Mouse (Mus musculus) bone marrow, adult 2 months (tissue): Measurements from ENCODE around the gene Hnrnpf. TPM values are rescaled to one million over a fixed set of nuclear protein-coding genes. Genes with fewer than 3 reads are reported as not detected.

Experiments used
- H3K27ac ChIP-seq: fragments of 200-500 bp; 2 replicates; pipeline ENCODE4 v1.5.1; 2012; ENCODE audit warnings: low read depth, mild to moderate bottlenecking, control low read depth, inconsistent platforms, low read length; ENCODE audit not compliant: control insufficient read depth, poor library complexity, insufficient read depth
- H3K4me1 ChIP-seq: fragments of 200-500 bp; 2 replicates; pipeline ENCODE4 v1.6.1; 2011; ENCODE audit warnings: low read length; ENCODE audit not compliant: control insufficient read depth, insufficient read depth
- H3K4me3 ChIP-seq: fragments of 200-500 bp; replicated peaks from 2 replicates; pipeline ENCODE3; 2011; ENCODE audit warnings: mild to moderate bottlenecking, low read depth, low read length, control low read depth; ENCODE audit not compliant: control insufficient read depth
- CTCF ChIP-seq: fragments of 200-500 bp; IDR thresholded peaks from 2 replicates; pipeline ENCODE4 v1.5.1; 2011; ENCODE audit warnings: low read length, control low read depth; ENCODE audit not compliant: control insufficient read depth, insufficient read depth
- POLR2A ChIP-seq: fragments of 200-500 bp; IDR thresholded peaks from 2 replicates; pipeline ENCODE4 v1.6.1; 2011; ENCODE audit warnings: low read depth, mild to moderate bottlenecking, control low read depth, low read length, borderline replicate concordance; ENCODE audit not compliant: control insufficient read depth
- WGBS: fragments of 180-500 bp; shearing (Covaris S2); methylation state at CpG from one replicate; pipeline ENCODE4 v1.1.7; 2018; 5-methylcytosine and 5-hydroxymethylcytosine counted together
- polyA plus RNA-seq: library from polyadenylated mRNA; stranded (reverse); fragments of >200 nt; gene quantifications from 2 replicates; pipeline ENCODE4 v1.2.4, GENCODE M21; 2011; ENCODE audit warnings: low replicate concordance; ENCODE audit not compliant: missing spikeins, insufficient read depth, insufficient read length

Gene Hnrnpf
- polyA plus RNA-seq, 1 experiment, result 242 TPM

- Histone ChIP-seq H3K27ac (peak overlapping the region; percentile 99), H3K4me3 (peak overlapping the region; percentile 90), H3K4me1 (peaks cover 1% of the 10 kb centered on the region; the same call in 1 of the 2 replicates)
- TF ChIP-seq POLR2A (peak; percentile 1; the same call in 1 of the 2 replicates), CTCF (no peak)
- WGBS, result under 1% methylated on average over 68 of the region's 77 CpGs
Measured at GRCm38 (mm10) chr6:117907301-117907978, 7.3 kb downstream of the Hnrnpf start.

GRCm38 (mm10) chr6:117907979-117908355, 7.8 kb downstream of the Hnrnpf start:
- peak overlapping the region; percentile 99 for H3K27ac ChIP-seq
- TF ChIP-seq POLR2A, result no peak
- TF ChIP-seq CTCF, result no peak
- peak overlapping the region; percentile 90 for H3K4me3 ChIP-seq
- under 1% methylated on average over 26 of the region's 26 CpGs for WGBS
- H3K4me1 ChIP-seq, result peaks cover 1% of the 10 kb centered on the region; the same call in 1 of the 2 replicates

GRCm38 (mm10) chr6:117908424-117908900, 8.3 kb downstream of the Hnrnpf start:
- H3K4me1 ChIP-seq, result peaks cover 1% of the 10 kb centered on the region; the same call in 1 of the 2 replicates
- H3K4me3 ChIP-seq, result peak overlapping the region; percentile 90
- TF ChIP-seq POLR2A (no peak), CTCF (no peak)
- no peak overlapping the region for H3K27ac ChIP-seq
- under 1% methylated on average over 14 of the region's 14 CpGs for WGBS

DNA sequence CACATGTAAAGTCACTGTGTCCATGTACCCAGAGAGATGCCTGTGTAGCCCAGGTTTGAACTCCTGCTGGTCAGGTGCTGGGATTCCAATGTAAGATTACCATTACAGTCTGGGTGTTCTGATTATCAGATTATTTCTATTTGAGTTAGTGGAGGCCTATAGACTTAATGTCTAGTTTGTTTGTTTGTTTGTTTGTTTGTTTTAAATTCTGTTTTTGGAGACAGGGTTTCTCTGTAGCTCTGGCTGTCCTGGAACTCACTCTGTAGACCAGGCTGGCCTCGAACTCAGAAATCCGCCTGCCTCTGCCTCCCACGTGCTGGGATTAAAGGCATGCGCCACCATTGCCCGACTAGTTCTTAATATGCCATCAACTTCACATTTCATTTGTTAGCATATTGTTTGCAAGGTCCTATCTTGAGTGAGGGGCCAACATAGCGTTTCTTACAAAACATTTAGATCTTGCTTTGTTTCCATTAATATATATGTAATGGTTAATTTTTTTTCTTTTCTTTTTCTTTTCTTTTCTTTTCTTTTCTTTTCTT, 10.1 kb downstream of the Hnrnpf start:
- TF ChIP-seq CTCF (no peak), POLR2A (no peak)
- Histone ChIP-seq H3K27ac (no peak overlapping the region), H3K4me1 (peaks cover 1% of the 10 kb centered on the region; the same call in 1 of the 2 replicates), H3K4me3 (no peak overlapping the region)
- 51% methylated on average over 6 of the region's 6 CpGs for WGBS

DNA sequence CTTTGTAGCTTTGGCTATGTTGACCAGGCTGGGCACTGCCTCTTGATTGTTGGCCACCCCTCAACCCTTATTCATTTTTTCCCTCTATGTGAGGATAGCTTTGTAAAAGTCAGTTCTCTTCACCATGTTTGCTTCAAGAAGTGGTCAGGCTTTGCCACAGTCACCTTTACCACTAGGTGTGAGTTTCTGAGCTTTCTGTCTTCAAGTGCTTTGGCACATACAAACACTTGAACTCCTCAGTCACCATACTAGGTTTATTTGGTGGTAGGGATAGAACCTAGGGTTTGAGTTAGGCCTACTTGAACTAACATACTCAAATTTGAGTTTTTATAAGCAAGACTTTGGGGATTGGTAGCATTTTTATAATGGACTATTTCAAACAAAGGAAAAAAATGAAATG, 14.4 kb downstream of the Hnrnpf start:
- H3K4me1 ChIP-seq, result peaks cover 1% of the 10 kb centered on the region; the same call in 1 of the 2 replicates
- no peak overlapping the region for H3K4me3 ChIP-seq
- no peak for TF ChIP-seq CTCF
- no peak for TF ChIP-seq POLR2A
- H3K27ac ChIP-seq, result no peak overlapping the region

GRCm38 (mm10) chr6:117916205-117916736, 16.1 kb downstream of the Hnrnpf start:
- no peak for TF ChIP-seq POLR2A
- TF ChIP-seq CTCF, result no peak

GRCm38 (mm10) chr6:117916737-117917426, 16.8 kb downstream of the Hnrnpf start:
- WGBS, result under 1% methylated on average over 62 of the region's 62 CpGs
- Histone ChIP-seq H3K27ac (peak overlapping the region; percentile 98), H3K4me1 (no peaks in the 10 kb centered on the region; the same call in 1 of the 2 replicates), H3K4me3 (peak overlapping the region; percentile 88)
- TF ChIP-seq CTCF, result no peak
- TF ChIP-seq POLR2A, result peak; percentile 67; the same call in 1 of the 2 replicates

More at GRCm38 (mm10) chr6:117916205-117916736, 16.1 kb downstream of the Hnrnpf start:
- H3K27ac ChIP-seq, result peak overlapping the region; percentile 98
- peak overlapping the region; percentile 88 for H3K4me3 ChIP-seq
- H3K4me1 ChIP-seq, result no peaks in the 10 kb centered on the region; the same call in 1 of the 2 replicates
- 1% methylated on average over 12 of the region's 12 CpGs for WGBS

DNA sequence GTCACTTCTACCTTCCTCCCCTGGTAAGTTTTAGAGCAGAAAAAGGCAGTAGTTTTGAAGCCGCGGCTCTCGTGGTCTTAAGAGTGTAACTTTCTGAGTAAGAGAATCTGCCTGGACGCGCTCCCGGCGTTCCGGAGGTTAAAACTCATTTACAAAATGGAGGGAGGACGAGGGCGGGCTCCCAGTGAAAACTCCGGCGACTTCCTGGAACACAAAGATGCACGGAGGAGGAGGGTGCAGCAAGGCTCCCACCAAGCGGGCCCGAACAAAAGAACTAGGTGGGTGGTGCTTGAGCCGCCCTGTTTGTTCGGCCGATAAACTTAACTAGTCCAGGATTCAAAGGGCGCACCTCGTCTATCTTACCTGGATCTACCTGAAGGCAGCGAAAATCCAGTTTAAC, 17.5 kb downstream of the Hnrnpf start:
- Histone ChIP-seq H3K4me1 (no peaks in the 10 kb centered on the region; the same call in 1 of the 2 replicates), H3K27ac (peak overlapping the region; percentile 98), H3K4me3 (peak overlapping the region; percentile 88)
- WGBS, result under 1% methylated on average over 21 of the region's 21 CpGs
- TF ChIP-seq CTCF (no peak), POLR2A (no peak)
